Mouse (Mus musculus): ENCODE data around the gene Saa1. TPM values are rescaled to one million over a fixed set of nuclear protein-coding genes. Genes with fewer than 3 reads are reported as not detected.
A peak's percentile ranks its signal among the peaks of the same experiment; 100 is the strongest.

Gene Saa1
- polyA plus RNA-seq, 1 experiment from 2014 or later: 2.5 TPM

GRCm38 (mm10) chr7:46720460-46720859 is 22.3 kb downstream of the Saa1 start:
- no peaks in the 10 kb centered on the region for H3K36me3 ChIP-seq (ENCODE audit: insufficient read depth, low read length)
- 80% methylated on average over 9 of the region's 9 CpGs for WGBS

GRCm38 (mm10) chr7:46719526-46719925 is 23.3 kb downstream of the Saa1 start:
- H3K27me3 ChIP-seq (ENCODE audit: insufficient read depth, low read length): no peaks in the 10 kb centered on the region
- H3K27ac ChIP-seq (ENCODE audit: low read length): no peak overlapping the region
- 80% methylated on average over 7 of the region's 7 CpGs for WGBS
- no peaks in the 10 kb centered on the region for H3K4me1 ChIP-seq (ENCODE audit: insufficient read depth, low read length)
- no peaks in the 10 kb centered on the region for H3K36me3 ChIP-seq (ENCODE audit: insufficient read depth, low read length)
- no peak for ATAC-seq (ENCODE audit: low FRiP score, low TSS enrichment)
- H3K4me3 ChIP-seq (ENCODE audit: low read length): no peak overlapping the region
- H3K4me2 ChIP-seq (replicated peaks; ENCODE audit: low read depth, low read length): no peak overlapping the region
- H3K9me3 ChIP-seq (ENCODE audit: low read length): no peaks in the 10 kb centered on the region
- H3K9ac ChIP-seq (replicated peaks; ENCODE audit: low read length): no peak overlapping the region

More at GRCm38 (mm10) chr7:46720460-46720859, 22.3 kb downstream of the Saa1 start:
- ATAC-seq (ENCODE audit: low FRiP score, low TSS enrichment): no peak
- no peaks in the 10 kb centered on the region for H3K9me3 ChIP-seq (ENCODE audit: low read length)
- no peaks in the 10 kb centered on the region for H3K4me1 ChIP-seq (ENCODE audit: insufficient read depth, low read length)
- no peak overlapping the region for H3K4me2 ChIP-seq (replicated peaks; ENCODE audit: low read depth, low read length)
- H3K9ac ChIP-seq (replicated peaks; ENCODE audit: low read length): no peak overlapping the region
- H3K27ac ChIP-seq (ENCODE audit: low read length): no peak overlapping the region
- H3K27me3 ChIP-seq (ENCODE audit: insufficient read depth, low read length): no peaks in the 10 kb centered on the region
- H3K4me3 ChIP-seq (ENCODE audit: low read length): no peak overlapping the region

GRCm38 (mm10) chr7:46718591-46719270 is 24.0 kb downstream of the Saa1 start:
- H3K4me3 ChIP-seq (ENCODE audit: low read length): no peak overlapping the region
- no peaks in the 10 kb centered on the region for H3K36me3 ChIP-seq (ENCODE audit: insufficient read depth, low read length)
- no peak overlapping the region for H3K4me2 ChIP-seq (replicated peaks; ENCODE audit: low read depth, low read length)
- 80% methylated on average over 7 of the region's 7 CpGs for WGBS
- ATAC-seq (ENCODE audit: low FRiP score, low TSS enrichment): no peak
- H3K27me3 ChIP-seq (ENCODE audit: insufficient read depth, low read length): no peaks in the 10 kb centered on the region
- H3K9ac ChIP-seq (replicated peaks; ENCODE audit: low read length): no peak overlapping the region
- 0 out of 2 replicates have a peak, but pooled peaks cover under 1% of the 10 kb centered on the region for H3K4me1 ChIP-seq (ENCODE audit: insufficient read depth, low read length)
- H3K27ac ChIP-seq (ENCODE audit: low read length): no peak overlapping the region
- no peaks in the 10 kb centered on the region for H3K9me3 ChIP-seq (ENCODE audit: low read length)

- WGBS: 46% methylated on average over 5 of the region's 5 CpGs
- no peak for ATAC-seq (ENCODE audit: low FRiP score, low TSS enrichment)
- Histone ChIP-seq H3K36me3 (ENCODE audit: insufficient read depth, low read length) (no peaks in the 10 kb centered on the region), H3K9ac (replicated peaks; ENCODE audit: low read length) (no peak overlapping the region), H3K27ac (ENCODE audit: low read length) (no peak overlapping the region), H3K4me3 (ENCODE audit: low read length) (no peak overlapping the region), H3K4me1 (ENCODE audit: insufficient read depth, low read length) (0 out of 2 replicates have a peak, but pooled peaks cover 2% of the 10 kb centered on the region), H3K9me3 (ENCODE audit: low read length) (no peaks in the 10 kb centered on the region), H3K4me2 (replicated peaks; ENCODE audit: low read depth, low read length) (no peak overlapping the region), H3K27me3 (ENCODE audit: insufficient read depth, low read length) (no peaks in the 10 kb centered on the region)
These were observed 25.9 kb downstream of the Saa1 start for GRCm38 (mm10) chr7:46716897-46717296.

GRCm38 (mm10) chr7:46715600-46715999 is 27.2 kb downstream of the Saa1 start, which contains the start of gene Saa3:
Gene Saa3, minus strand, starts transcription at chr7:46715700.
- 0 out of 2 replicates have a peak, but pooled peaks cover 2% of the 10 kb centered on the region for H3K4me1 ChIP-seq (ENCODE audit: insufficient read depth, low read length)
- H3K27ac ChIP-seq (ENCODE audit: low read length): no peak within 1 kb of the TSS
- H3K27me3 ChIP-seq (ENCODE audit: insufficient read depth, low read length): no peaks in the 10 kb centered on the region
- no peak for ATAC-seq (ENCODE audit: low FRiP score, low TSS enrichment)
- no peak within 1 kb of the TSS for H3K9ac ChIP-seq (replicated peaks; ENCODE audit: low read length)
- WGBS: 88% methylated on average over 5 of the region's 5 CpGs
- H3K4me3 ChIP-seq (ENCODE audit: low read length): no peak within 1 kb of the TSS
- H3K36me3 ChIP-seq (ENCODE audit: insufficient read depth, low read length): no peaks in the 10 kb centered on the region
- H3K9me3 ChIP-seq (ENCODE audit: low read length): no peaks in the 10 kb centered on the region
- no peak within 1 kb of the TSS for H3K4me2 ChIP-seq (replicated peaks; ENCODE audit: low read depth, low read length)

GRCm38 (mm10) chr7:46714518-46714917 is 28.3 kb downstream of the Saa1 start:
- H3K9me3 ChIP-seq (ENCODE audit: low read length): no peaks in the 10 kb centered on the region
- 32% methylated on average over 6 of the region's 6 CpGs for WGBS

GRCm38 (mm10) chr7:46712250-46712649 is 30.5 kb downstream of the Saa1 start:
- Histone ChIP-seq H3K4me2 (replicated peaks; ENCODE audit: low read depth, low read length) (no peak overlapping the region), H3K9ac (replicated peaks; ENCODE audit: low read length) (no peak overlapping the region), H3K27me3 (ENCODE audit: insufficient read depth, low read length) (no peaks in the 10 kb centered on the region), H3K4me3 (ENCODE audit: low read length) (no peak overlapping the region), H3K27ac (ENCODE audit: low read length) (no peak overlapping the region), H3K36me3 (ENCODE audit: insufficient read depth, low read length) (peaks cover 7% of the 10 kb centered on the region), H3K9me3 (ENCODE audit: low read length) (no peaks in the 10 kb centered on the region), H3K4me1 (ENCODE audit: insufficient read depth, low read length) (peaks cover 9% of the 10 kb centered on the region)
- ATAC-seq (ENCODE audit: low FRiP score, low TSS enrichment): no peak
- 71% methylated on average over 6 of the region's 6 CpGs for WGBS

More at GRCm38 (mm10) chr7:46714518-46714917, 28.3 kb downstream of the Saa1 start:
- Histone ChIP-seq H3K4me1 (ENCODE audit: insufficient read depth, low read length) (peaks cover 5% of the 10 kb centered on the region), H3K4me3 (ENCODE audit: low read length) (no peak overlapping the region), H3K27me3 (ENCODE audit: insufficient read depth, low read length) (no peaks in the 10 kb centered on the region), H3K27ac (ENCODE audit: low read length) (no peak overlapping the region), H3K36me3 (ENCODE audit: insufficient read depth, low read length) (no peaks in the 10 kb centered on the region), H3K4me2 (replicated peaks; ENCODE audit: low read depth, low read length) (no peak overlapping the region), H3K9ac (replicated peaks; ENCODE audit: low read length) (no peak overlapping the region)
- no peak for ATAC-seq (ENCODE audit: low FRiP score, low TSS enrichment)

GRCm38 (mm10) chr7:46710390-46710844 is 32.4 kb downstream of the Saa1 start, which contains the start of gene Saal1:
Gene Saal1, minus strand, starts transcription at chr7:46710680.
- ATAC-seq (ENCODE audit: low FRiP score, low TSS enrichment): peak; percentile 98
- Histone ChIP-seq H3K4me2 (replicated peaks; ENCODE audit: low read depth, low read length) (peak within 1 kb of the TSS; percentile 59), H3K4me1 (ENCODE audit: insufficient read depth, low read length) (peaks cover 9% of the 10 kb centered on the region), H3K9ac (replicated peaks; ENCODE audit: low read length) (peak within 1 kb of the TSS; percentile 84), H3K4me3 (ENCODE audit: low read length) (peak within 1 kb of the TSS; percentile 79), H3K9me3 (ENCODE audit: low read length) (no peaks in the 10 kb centered on the region), H3K27ac (ENCODE audit: low read length) (peak within 1 kb of the TSS; percentile 63; the same call in 1 of the 2 replicates), H3K27me3 (ENCODE audit: insufficient read depth, low read length) (no peaks in the 10 kb centered on the region), H3K36me3 (ENCODE audit: insufficient read depth, low read length) (peaks cover 19% of the 10 kb centered on the region)
- 0% methylated on average over 38 of the region's 38 CpGs for WGBS

GRCm38 (mm10) chr7:46700521-46701025 is 42.2 kb downstream of the Saa1 start:
- ATAC-seq (ENCODE audit: low FRiP score, low TSS enrichment): no peak
- no peaks in the 10 kb centered on the region for H3K27me3 ChIP-seq (ENCODE audit: insufficient read depth, low read length)
- H3K4me2 ChIP-seq (replicated peaks; ENCODE audit: low read depth, low read length): no peak overlapping the region
- 89% methylated on average over 6 of the region's 6 CpGs for WGBS
- no peak overlapping the region for H3K4me3 ChIP-seq (ENCODE audit: low read length)
- H3K9ac ChIP-seq (replicated peaks; ENCODE audit: low read length): no peak overlapping the region
- peaks cover 75% of the 10 kb centered on the region for H3K36me3 ChIP-seq (ENCODE audit: insufficient read depth, low read length)
- H3K4me1 ChIP-seq (ENCODE audit: insufficient read depth, low read length): no peaks in the 10 kb centered on the region
- H3K27ac ChIP-seq (ENCODE audit: low read length): no peak overlapping the region
- no peaks in the 10 kb centered on the region for H3K9me3 ChIP-seq (ENCODE audit: low read length)

GRCm38 (mm10) chr7:46696754-46697153 is 46.0 kb downstream of the Saa1 start:
- Histone ChIP-seq H3K9me3 (ENCODE audit: low read length) (no peaks in the 10 kb centered on the region), H3K27ac (ENCODE audit: low read length) (no peak overlapping the region), H3K36me3 (ENCODE audit: insufficient read depth, low read length) (peaks cover 57% of the 10 kb centered on the region), H3K27me3 (ENCODE audit: insufficient read depth, low read length) (no peaks in the 10 kb centered on the region), H3K9ac (replicated peaks; ENCODE audit: low read length) (no peak overlapping the region), H3K4me1 (ENCODE audit: insufficient read depth, low read length) (no peaks in the 10 kb centered on the region), H3K4me3 (ENCODE audit: low read length) (no peak overlapping the region), H3K4me2 (replicated peaks; ENCODE audit: low read depth, low read length) (no peak overlapping the region)
- ATAC-seq (ENCODE audit: low FRiP score, low TSS enrichment): no peak
- WGBS: 96% methylated on average over 1 of the region's 1 CpGs

All from kidney, embryonic 16.5 days (tissue).